Mouse (Mus musculus) MEL (cell line): Measurements from ENCODE around the gene Rnf185. TPM values are rescaled to one million over a fixed set of nuclear protein-coding genes. Genes with fewer than 3 reads are reported as not detected.
A peak's percentile ranks its signal among the peaks of the same experiment; 100 is the strongest.

Experiments used
- DNase-seq: peaks from one replicate; pipeline ENCODE4 v3.0.0; 2011; ENCODE audit warnings: low read depth, low spot score
- H3K27ac ChIP-seq: 2 replicates; pipeline ENCODE4 v1.5.1; 2012; ENCODE audit warnings: low read depth, mild to moderate bottlenecking, control low read depth, low read length, moderate library complexity; ENCODE audit not compliant: control insufficient read depth
- H3K27me3 ChIP-seq, 2 experiments: fragments of 150-350 bp in 1 of 2; sonication (generic) in 1 of 2; 2 replicates each; pipeline ENCODE4 v1.6.1; 2012; ENCODE audit warnings: low read length in 2 of 2, mild to moderate bottlenecking in 2 of 2, improper control_type of control experiment in 1 of 2, moderate library complexity in 1 of 2; ENCODE audit not compliant: insufficient read depth in 2 of 2, control insufficient read depth in 1 of 2
- H3K36me3 ChIP-seq, 2 experiments: 2 replicates each; pipeline ENCODE4 v1.6.1; 2012 to 2014; ENCODE audit warnings: low read length in 2 of 2, improper control_type of control experiment in 1 of 2, inconsistent platforms in 1 of 2, mild to moderate bottlenecking in 1 of 2; ENCODE audit not compliant: insufficient read depth in 2 of 2, control insufficient read depth in 1 of 2
- H3K4me1 ChIP-seq, 2 experiments: fragments of 150-350 bp in 1 of 2; sonication (generic) in 1 of 2; 2 replicates each; pipeline ENCODE4 v1.6.1; 2012; ENCODE audit warnings: low read length in 2 of 2, improper control_type of control experiment in 1 of 2, mild to moderate bottlenecking in 1 of 2; ENCODE audit not compliant: insufficient read depth in 2 of 2, control insufficient read depth in 1 of 2
- H3K4me3 ChIP-seq, 2 experiments: fragments of 150-350 bp in 1 of 2; sonication (generic) in 1 of 2; 2 replicates each; pipeline ENCODE4 v1.5.1; 2012; ENCODE audit warnings: low read depth in 2 of 2, low read length in 2 of 2, mild to moderate bottlenecking in 2 of 2, moderate library complexity in 2 of 2, control low read depth in 1 of 2, improper control_type of control experiment in 1 of 2; ENCODE audit not compliant: control insufficient read depth in 1 of 2, insufficient read depth in 1 of 2
- H3K79me2 ChIP-seq: 2 replicates; pipeline ENCODE4 v1.6.1; 2012; ENCODE audit warnings: mild to moderate bottlenecking, low read length, moderate library complexity; ENCODE audit not compliant: control insufficient read depth, poor library complexity, insufficient read depth
- H3K9ac ChIP-seq: 2 replicates; pipeline ENCODE4 v1.6.1; 2012; ENCODE audit warnings: low read depth, mild to moderate bottlenecking, control low read depth, low read length, moderate library complexity; ENCODE audit not compliant: control insufficient read depth, poor library complexity, severe bottlenecking
- H3K9me3 ChIP-seq: fragments of 150-350 bp; sonication (generic); replicated peaks from 2 replicates; pipeline ENCODE4 v1.6.1; 2012; ENCODE audit warnings: mild to moderate bottlenecking, low read length, improper control_type of control experiment, moderate library complexity; ENCODE audit not compliant: insufficient read depth
- CHD2 ChIP-seq: IDR thresholded peaks from 2 replicates; pipeline ENCODE4 v1.6.1; 2011; ENCODE audit warnings: low read length, improper control_type of control experiment
- ELF1 ChIP-seq: IDR thresholded peaks from 2 replicates; pipeline ENCODE4 v1.6.1; 2014; ENCODE audit warnings: low read depth, mild to moderate bottlenecking, inconsistent platforms, low read length, improper control_type of control experiment, moderate library complexity
- GABPA ChIP-seq: IDR thresholded peaks from 2 replicates; pipeline ENCODE4 v1.6.1; 2012; ENCODE audit warnings: low read depth, mild to moderate bottlenecking, inconsistent platforms, low read length, improper control_type of control experiment, moderate library complexity
- GATA1 ChIP-seq: IDR thresholded peaks from 2 replicates; pipeline ENCODE4 v1.6.1; 2011; ENCODE audit warnings: low read depth, low read length, improper control_type of control experiment
- JUND ChIP-seq: IDR thresholded peaks from 2 replicates; pipeline ENCODE4 v1.6.1; 2011; ENCODE audit warnings: low read depth, mild to moderate bottlenecking, improper control_type of control experiment, low read length
- KAT2A ChIP-seq: conservative IDR thresholded peaks from 2 replicates; pipeline ENCODE4 v1.6.1; 2012; ENCODE audit warnings: low read depth, low read length, improper control_type of control experiment, inconsistent platforms
- MAFK ChIP-seq: IDR thresholded peaks from 2 replicates; pipeline ENCODE4 v1.6.1; 2011; ENCODE audit warnings: low read depth, mild to moderate bottlenecking, low read length, improper control_type of control experiment, borderline replicate concordance
- MEF2A ChIP-seq: IDR thresholded peaks from 2 replicates; pipeline ENCODE4 v1.6.1; 2014; ENCODE audit warnings: low read depth, mild to moderate bottlenecking, inconsistent platforms, low read length, improper control_type of control experiment; ENCODE audit not compliant: poor library complexity, insufficient replicate concordance, severe bottlenecking; ENCODE audit errors: extremely low read depth
- MXI1 ChIP-seq: IDR thresholded peaks from 2 replicates; pipeline ENCODE4 v1.6.1; 2011; ENCODE audit warnings: mild to moderate bottlenecking, low read depth, low read length, improper control_type of control experiment
- MYC ChIP-seq: IDR thresholded peaks from 2 replicates; pipeline ENCODE4 v1.6.1; 2011; ENCODE audit warnings: low read depth, mild to moderate bottlenecking, low read length, improper control_type of control experiment, moderate library complexity
- NELFE ChIP-seq: IDR thresholded peaks from 2 replicates; pipeline ENCODE4 v1.6.1; 2011; ENCODE audit warnings: low read depth, low read length, improper control_type of control experiment
- NRF1 ChIP-seq: IDR thresholded peaks from 2 replicates; pipeline ENCODE4 v1.6.1; 2014; ENCODE audit warnings: low read depth, mild to moderate bottlenecking, inconsistent platforms, low read length, improper control_type of control experiment, moderate library complexity; ENCODE audit not compliant: poor library complexity, insufficient read depth, severe bottlenecking
- POLR2AphosphoS5 ChIP-seq: IDR thresholded peaks from 2 replicates; pipeline ENCODE4 v1.6.1; 2012; ENCODE audit warnings: low read depth, borderline replicate concordance, mild to moderate bottlenecking, inconsistent platforms, low read length, moderate library complexity, mixed read lengths
- RCOR1 ChIP-seq: IDR thresholded peaks from 2 replicates; pipeline ENCODE4 v1.6.1; 2012; ENCODE audit warnings: low read depth, mild to moderate bottlenecking, inconsistent platforms, low read length, improper control_type of control experiment
- SIN3A ChIP-seq: IDR thresholded peaks from 2 replicates; pipeline ENCODE4 v1.6.1; 2012; ENCODE audit warnings: low read length, improper control_type of control experiment, inconsistent platforms
- SMC3 ChIP-seq: IDR thresholded peaks from 2 replicates; pipeline ENCODE4 v1.6.1; 2011; ENCODE audit warnings: low read depth, low read length, improper control_type of control experiment
- TAL1 ChIP-seq: IDR thresholded peaks from 2 replicates; pipeline ENCODE4 v1.6.1; 2012; ENCODE audit warnings: mild to moderate bottlenecking, inconsistent platforms, low read length, moderate library complexity, mixed read lengths
- TBP ChIP-seq: IDR thresholded peaks from 2 replicates; pipeline ENCODE4 v1.8.0; 2011; ENCODE audit warnings: low read depth, low read length, improper control_type of control experiment
- USF1 ChIP-seq: IDR thresholded peaks from 2 replicates; pipeline ENCODE4 v1.6.1; 2014; ENCODE audit warnings: low read depth, mild to moderate bottlenecking, inconsistent platforms, low read length, improper control_type of control experiment, moderate library complexity
- USF2 ChIP-seq, 2 experiments: IDR thresholded peaks; 2 replicates each; pipeline ENCODE4 v1.6.1; 2011 to 2012; ENCODE audit warnings: improper control_type of control experiment in 2 of 2, low read length in 2 of 2, borderline replicate concordance in 1 of 2, inconsistent platforms in 1 of 2, low read depth in 1 of 2, mild to moderate bottlenecking in 1 of 2; ENCODE audit not compliant: insufficient read depth in 1 of 2
- ZC3H11A ChIP-seq: IDR thresholded peaks from 2 replicates; pipeline ENCODE4 v1.6.1; 2012; ENCODE audit warnings: low read depth, mild to moderate bottlenecking, inconsistent platforms, low read length, improper control_type of control experiment
- ZKSCAN1 ChIP-seq: IDR thresholded peaks from 2 replicates; pipeline ENCODE4 v1.6.1; 2012; ENCODE audit warnings: low read depth, mild to moderate bottlenecking, inconsistent platforms, low read length, improper control_type of control experiment, moderate library complexity
- polyA plus RNA-seq, 2 experiments: library from polyadenylated mRNA; stranded (reverse) in 1 of 2; unstranded in 1 of 2; fragments of >175 nt in 1 of 2; fragments of >200 nt in 1 of 2; gene quantifications; 2 replicates each; pipeline versions ENCODE4 v1.2.1 to v1.2.4; 2012; ENCODE audit warnings: low replicate concordance in 2 of 2, low read depth in 1 of 2; ENCODE audit not compliant: insufficient read length in 2 of 2, insufficient read depth in 1 of 2, missing spikeins in 1 of 2
- total RNA-seq: library from RNA; depleted of rRNA; stranded (reverse); fragments of 300-350 nt; gene quantifications from 2 replicates; pipeline ENCODE4 v1.2.3, GENCODE M21; 2012

Gene Rnf185
- total and polyA plus RNA-seq, 3 experiments: 9.9 to 13.8 TPM; not detected in 1

DNA sequence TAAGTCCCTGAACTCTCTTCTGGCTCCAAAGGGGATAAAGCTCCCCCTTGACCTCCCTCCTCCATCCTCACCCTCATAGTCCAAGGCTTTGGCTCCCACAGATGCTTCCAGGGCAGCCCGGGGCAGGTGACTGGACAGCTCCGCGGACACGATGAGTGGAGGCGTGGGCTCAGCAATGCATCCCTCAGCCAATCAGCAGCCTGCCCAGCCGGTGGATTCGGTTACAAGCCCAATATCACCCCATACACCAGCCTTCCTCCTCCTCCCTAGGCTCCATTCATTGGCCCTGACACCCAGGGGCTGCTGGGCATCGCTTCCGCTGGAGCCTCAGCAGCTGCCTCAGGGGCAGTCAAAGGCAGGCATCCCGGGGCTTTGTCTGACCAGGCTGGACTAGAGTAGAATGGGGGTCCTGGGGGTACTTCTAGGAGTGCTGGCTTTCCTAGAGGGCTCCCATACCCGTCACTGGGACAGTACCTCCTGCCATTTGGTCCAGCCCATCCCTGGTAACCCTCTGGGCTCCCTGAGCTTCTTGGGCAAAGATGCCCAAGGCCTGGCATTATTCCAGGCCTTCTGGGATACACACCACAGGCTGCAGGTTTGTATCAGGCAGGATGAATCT lies 35.9 kb upstream of the Rnf185 start, which contains the start of gene Pla2g3:
TSS of gene Pla2g3 (plus strand) at position 333 of the 619 bp plus-strand sequence.
- H3K27ac ChIP-seq: no peak within 1 kb of the TSS
- H3K79me2 ChIP-seq: no peaks in the 10 kb centered on the region
- H3K4me1 ChIP-seq: peaks cover 2 to 21% of the 10 kb centered on the region in 2 experiments
- no peak for TF ChIP-seq ZC3H11A
- no peak for TF ChIP-seq GATA1
- TF ChIP-seq TAL1: no peak
- no peak for TF ChIP-seq JUND
- TF ChIP-seq GABPA: no peak
- TF ChIP-seq CHD2: no peak
- no peak for TF ChIP-seq MEF2A
- no peak for TF ChIP-seq TBP
- TF ChIP-seq NELFE: no peak
- TF ChIP-seq NRF1: no peak
- no peak for TF ChIP-seq ZKSCAN1
- no peak for TF ChIP-seq MAFK
- no peak for TF ChIP-seq KAT2A
- TF ChIP-seq USF2 (IDR thresholded peaks at IDR 0.05; ENCODE audit: borderline replicate concordance in 1 of 2, insufficient read depth in 1 of 2, low read depth in 1 of 2, low read length in 2 of 2): no peak
- TF ChIP-seq POLR2AphosphoS5: no peak
- TF ChIP-seq RCOR1: no peak
- DNase-seq: peak; percentile 58
- H3K9me3 ChIP-seq: no peaks in the 10 kb centered on the region
- no peak within 1 kb of the TSS for H3K9ac ChIP-seq
- peaks cover 0 to 3% of the 10 kb centered on the region in 2 experiments; a peak in 1 of 4 replicates for H3K27me3 ChIP-seq
- 0 out of 4 replicates have a peak, but pooled peaks cover 0 to 4% of the 10 kb centered on the region in 2 experiments for H3K36me3 ChIP-seq
- H3K4me3 ChIP-seq: peak within 1 kb of the TSS in 1 of 2 experiments; percentile 20; a peak in 1 of 4 replicates

DNA sequence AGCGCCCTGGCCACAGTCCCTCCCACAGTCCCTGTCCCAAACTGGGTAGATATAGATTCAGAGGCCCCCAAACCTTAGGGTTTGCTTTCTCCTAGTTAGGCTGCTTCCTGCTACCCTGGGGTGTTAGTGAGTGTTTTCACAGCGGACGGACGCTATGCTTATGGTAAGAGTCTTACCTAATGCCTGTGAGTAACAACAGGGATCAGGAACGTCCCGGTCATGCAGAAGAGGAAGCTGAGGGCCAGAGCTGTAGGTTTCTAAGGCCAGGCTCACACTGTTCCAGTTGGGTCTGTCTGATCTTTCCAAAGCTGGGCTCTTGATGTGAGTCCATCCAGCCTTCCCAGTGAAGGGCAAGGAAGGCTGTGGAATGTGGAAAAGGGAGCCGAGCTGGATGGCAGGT lies 34.2 kb upstream of the Rnf185 start:
- TF ChIP-seq NELFE (no peak), ELF1 (no peak), MYC (no peak), SIN3A (no peak), RCOR1 (no peak), MXI1 (no peak), USF1 (no peak), SMC3 (no peak), ZC3H11A (no peak), TAL1 (no peak)
- 0 out of 4 replicates have a peak, but pooled peaks cover 0 to 4% of the 10 kb centered on the region in 2 experiments for H3K36me3 ChIP-seq
- H3K4me1 ChIP-seq: peaks cover 2 to 21% of the 10 kb centered on the region in 2 experiments
- no peak for DNase-seq
- no peaks in the 10 kb centered on the region for H3K9me3 ChIP-seq
- H3K9ac ChIP-seq: no peak overlapping the region
- H3K79me2 ChIP-seq: no peaks in the 10 kb centered on the region
- H3K27ac ChIP-seq: no peak overlapping the region
- peaks cover 0 to 6% of the 10 kb centered on the region in 2 experiments; a peak in 2 of 4 replicates for H3K27me3 ChIP-seq
- H3K4me3 ChIP-seq: no peak overlapping the region
